23 mouse cellular contexts compared by ENCODE assay signal in the genomic region with DNA sequence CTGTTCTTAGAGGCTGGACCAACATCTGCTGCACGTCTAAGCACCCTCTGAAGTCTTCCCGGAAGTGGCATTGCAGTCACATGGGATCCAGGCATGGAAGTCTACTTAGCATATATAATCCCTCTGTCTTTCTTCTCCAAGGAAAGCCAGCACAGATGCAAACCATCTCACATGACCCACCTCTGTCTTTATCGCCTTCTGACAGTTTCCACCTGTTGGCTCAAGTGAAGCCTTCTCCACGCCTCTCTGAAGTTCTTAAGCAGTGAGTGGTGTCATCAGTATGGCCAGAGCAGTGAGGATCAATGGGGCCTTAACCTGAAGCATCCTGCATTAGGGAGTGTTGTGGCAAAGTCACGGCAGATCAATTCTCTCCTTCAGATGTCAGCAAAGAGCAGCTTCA. TPM values are rescaled to one million over a fixed set of nuclear protein-coding genes. Genes with fewer than 3 reads are reported as not detected.
"Had no signal": no experiment of that assay in that cellular context is flagged by ENCODE, and none has a peak within 500 bp of the region (broad histone marks: within the 10 kb centered on the region; RNA-seq: fewer than 3 reads in every experiment).

No protein-coding gene starts in this region.

- H3K4me1 ChIP-seq: liver, embryonic 13.5 days; liver, embryonic 15.5 days; midbrain, embryonic 12.5 days; neural tube, embryonic 12.5 days had no signal

- H3K27me3 ChIP-seq: liver, embryonic 13.5 days; liver, embryonic 15.5 days; megakaryocyte, embryonic 14.5 days; midbrain, embryonic 12.5 days; neural tube, embryonic 12.5 days had no signal

- H3K36me3 ChIP-seq: liver, embryonic 13.5 days; liver, embryonic 15.5 days; midbrain, embryonic 12.5 days; neural tube, embryonic 12.5 days had no signal

- DNase-seq: liver, embryonic 13.5 days; liver, postnatal 0 days; lung, adult 2 months; lung, postnatal 10 days; lung, postnatal 36 days; midbrain, embryonic 14.5 days; right cerebral cortex, postnatal 14 days; thymus, adult 18-20 months; thymus, postnatal 14 days; thymus, postnatal 36 days had no signal

- ATAC-seq: liver, postnatal 0 days; midbrain, embryonic 16.5 days had no signal

- H3K4me2 ChIP-seq: liver, embryonic 13.5 days; liver, embryonic 15.5 days; midbrain, embryonic 12.5 days; neural tube, embryonic 12.5 days had no signal

- H3K27ac ChIP-seq: liver, embryonic 13.5 days; liver, embryonic 15.5 days; macrophage; midbrain, embryonic 12.5 days; neural tube, embryonic 12.5 days had no signal

- H3K9ac ChIP-seq: liver, embryonic 13.5 days; liver, embryonic 15.5 days; liver, postnatal 0 days; midbrain, embryonic 12.5 days; neural tube, embryonic 12.5 days had no signal

- H3K9me3 ChIP-seq: liver, embryonic 15.5 days; midbrain, embryonic 12.5 days; neural tube, embryonic 12.5 days had no signal

- H3K4me3 ChIP-seq: liver, embryonic 13.5 days; liver, embryonic 15.5 days; megakaryocyte, embryonic 14.5 days; midbrain, embryonic 12.5 days; neural tube, embryonic 12.5 days had no signal

RNA-seq across cellular contexts. Expression of a gene that starts 23.2 kb away (rescaled TPM):
- total RNA-seq: megakaryocyte progenitor cell, adult 5-6 weeks; monocyte, adult 5-6 weeks; neutrophil, adult 5-6 weeks had no signal
- polyA plus RNA-seq: liver, embryonic 13.5 days; liver, embryonic 15.5 days; liver, postnatal 0 days; lung, adult 2 months; lung, embryonic 16.5 days; macrophage; midbrain, embryonic 12.5 days; midbrain, embryonic 14.5 days; midbrain, embryonic 16.5 days; neural tube, embryonic 12.5 days; neural tube, embryonic 14.5 days; spleen, adult 2 months; thymus, postnatal 0 days had no signal
